Mouse (Mus musculus) erythroblast, embryonic 14.5 days (primary cell): ENCODE measurements around the gene Defb23. TPM values are rescaled to one million over a fixed set of nuclear protein-coding genes. Genes with fewer than 3 reads are reported as not detected.

Experiments
- H3K27me3 ChIP-seq: 2 replicates; pipeline ENCODE4 v1.6.1; 2012; ENCODE audit warnings: inconsistent platforms; ENCODE audit not compliant: control insufficient read depth
- H3K36me3 ChIP-seq: 2 replicates; pipeline ENCODE4 v1.6.1; 2012; ENCODE audit warnings: mild to moderate bottlenecking, inconsistent platforms; ENCODE audit not compliant: control insufficient read depth
- H3K4me1 ChIP-seq: 2 replicates; pipeline ENCODE4 v1.6.1; 2012; ENCODE audit warnings: inconsistent platforms; ENCODE audit not compliant: control insufficient read depth
- H3K4me3 ChIP-seq: replicated peaks from 2 replicates; pipeline ENCODE3; 2012; ENCODE audit warnings: moderate library complexity, mild to moderate bottlenecking, inconsistent platforms
- H3K9me3 ChIP-seq: 2 replicates; pipeline ENCODE4 v1.6.1; 2012; ENCODE audit warnings: low read length, inconsistent platforms, mixed read lengths; ENCODE audit not compliant: control insufficient read depth
- GATA1 ChIP-seq: IDR thresholded peaks from 2 replicates; pipeline ENCODE4 v1.6.1; 2012; ENCODE audit warnings: low read length, inconsistent platforms, mixed read lengths
- TAL1 ChIP-seq: IDR thresholded peaks from 3 replicates; pipeline ENCODE4 v1.6.1; 2012; ENCODE audit warnings: low read length, inconsistent platforms, mixed read lengths
- polyA plus RNA-seq: library from polyadenylated mRNA; stranded (reverse); fragments of >175 nt; gene quantifications from 2 replicates; pipeline ENCODE4 v1.2.3, GENCODE M21; 2012

Gene Defb23
- polyA plus RNA-seq, 1 experiment, result not detected

- peak within 1 kb of the TSS; percentile 90 for H3K4me3 ChIP-seq
- peaks cover 25% of the 10 kb centered on the region for H3K36me3 ChIP-seq
- peaks cover 10% of the 10 kb centered on the region for H3K9me3 ChIP-seq
- H3K4me1 ChIP-seq, result peaks cover 49% of the 10 kb centered on the region
- TF ChIP-seq GATA1 (no peak), TAL1 (no peak)
- no peaks in the 10 kb centered on the region for H3K27me3 ChIP-seq
These were observed 49.1 kb downstream of the Defb23 start, which contains the start of gene 6820408C15Rik for GRCm38 (mm10) chr2:152415287-152415686. TSS of gene 6820408C15Rik (plus strand) at chr2:152415587.

- H3K9me3 ChIP-seq, result peaks cover 7% of the 10 kb centered on the region
These were observed 49.7 kb downstream of the Defb23 start, which contains the start of gene Zcchc3 for GRCm38 (mm10) chr2:152414591-152415165. TSS of gene Zcchc3 (minus strand) at chr2:152415027.

GRCm38 (mm10) chr2:152413765-152414584, 50.4 kb downstream of the Defb23 start:
- TF ChIP-seq GATA1, result no peak
- Histone ChIP-seq H3K27me3 (no peaks in the 10 kb centered on the region), H3K4me1 (peaks cover 56% of the 10 kb centered on the region), H3K36me3 (peaks cover 25% of the 10 kb centered on the region), H3K9me3 (peaks cover 7% of the 10 kb centered on the region), H3K4me3 (peak overlapping the region; percentile 90)

More at GRCm38 (mm10) chr2:152414591-152415165, 49.7 kb downstream of the Defb23 start, which contains the start of gene Zcchc3:
- Histone ChIP-seq H3K4me1 (peaks cover 52% of the 10 kb centered on the region), H3K36me3 (peaks cover 25% of the 10 kb centered on the region), H3K27me3 (no peaks in the 10 kb centered on the region), H3K4me3 (peak within 1 kb of the TSS; percentile 90)
- no peak for TF ChIP-seq GATA1
- no peak for TF ChIP-seq TAL1

- peak overlapping the region; percentile 90 for H3K4me3 ChIP-seq
- H3K36me3 ChIP-seq, result peaks cover 25% of the 10 kb centered on the region
- TF ChIP-seq GATA1, result no peak
- no peak for TF ChIP-seq TAL1
- H3K9me3 ChIP-seq, result peaks cover 7% of the 10 kb centered on the region
- peaks cover 56% of the 10 kb centered on the region for H3K4me1 ChIP-seq
- H3K27me3 ChIP-seq, result no peaks in the 10 kb centered on the region
These were observed 51.2 kb downstream of the Defb23 start for GRCm38 (mm10) chr2:152413158-152413764.

- Histone ChIP-seq H3K27me3 (no peaks in the 10 kb centered on the region), H3K4me1 (peaks cover 56% of the 10 kb centered on the region), H3K9me3 (peaks cover 7% of the 10 kb centered on the region), H3K36me3 (peaks cover 25% of the 10 kb centered on the region), H3K4me3 (peak overlapping the region; percentile 90)
- no peak for TF ChIP-seq TAL1
- no peak for TF ChIP-seq GATA1
These were observed 51.8 kb downstream of the Defb23 start for GRCm38 (mm10) chr2:152412526-152413157.

- peaks cover 7% of the 10 kb centered on the region for H3K9me3 ChIP-seq
- peaks cover 25% of the 10 kb centered on the region for H3K36me3 ChIP-seq
- peak overlapping the region; percentile 42 for H3K4me3 ChIP-seq
- H3K27me3 ChIP-seq, result no peaks in the 10 kb centered on the region
- peaks cover 63% of the 10 kb centered on the region for H3K4me1 ChIP-seq
- TF ChIP-seq GATA1 (no peak), TAL1 (no peak)
These were observed 52.9 kb downstream of the Defb23 start for GRCm38 (mm10) chr2:152411471-152411870.

GRCm38 (mm10) chr2:152410971-152411371, 53.4 kb downstream of the Defb23 start:
- Histone ChIP-seq H3K27me3 (no peaks in the 10 kb centered on the region), H3K9me3 (peaks cover 3% of the 10 kb centered on the region), H3K4me1 (peaks cover 68% of the 10 kb centered on the region), H3K4me3 (peak overlapping the region; percentile 25), H3K36me3 (peaks cover 22% of the 10 kb centered on the region)
- TF ChIP-seq GATA1, result no peak
- no peak for TF ChIP-seq TAL1

DNA sequence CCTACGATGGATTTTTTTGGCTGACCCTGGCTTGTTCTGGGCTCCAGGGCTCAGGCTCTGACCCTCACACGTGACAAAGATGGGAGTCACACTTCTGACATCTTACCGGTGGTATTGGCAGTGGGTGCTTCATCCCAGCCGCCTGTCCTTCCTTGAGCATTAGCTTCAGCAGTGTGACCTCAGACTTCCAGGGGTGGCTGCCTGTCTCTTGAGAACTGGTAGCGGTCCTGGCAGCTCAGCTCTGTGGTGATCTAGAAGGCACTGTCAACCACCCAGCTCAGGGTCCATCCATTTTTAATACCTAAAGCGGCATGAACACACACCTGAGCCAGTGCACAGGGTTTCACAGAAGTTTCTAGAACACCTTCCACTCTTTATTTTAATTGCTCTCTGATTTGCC, 54.6 kb downstream of the Defb23 start:
- TF ChIP-seq TAL1 (no peak), GATA1 (no peak)
- H3K4me3 ChIP-seq, result no peak overlapping the region
- no peaks in the 10 kb centered on the region for H3K27me3 ChIP-seq
- no peaks in the 10 kb centered on the region for H3K9me3 ChIP-seq
- peaks cover 21% of the 10 kb centered on the region for H3K36me3 ChIP-seq
- H3K4me1 ChIP-seq, result peaks cover 70% of the 10 kb centered on the region

Other genes starting within 250 kb of the Defb23 start
- gene Csnk2a1, start 237.8 kb downstream of the Defb23 start, polyA plus RNA-seq, result 0.94 and 1.0 TPM in 2 replicates
- 0.32 and 0.90 TPM in 2 replicates for gene Tbc1d20, start 170.8 kb downstream of the Defb23 start, polyA plus RNA-seq
- gene Rbck1, start 132.0 kb downstream of the Defb23 start, polyA plus RNA-seq, result 16.2 and 20.4 TPM in 2 replicates
- gene Trib3, start 120.6 kb downstream of the Defb23 start, polyA plus RNA-seq, result 1.3 TPM in 2 replicates
- not detected in 2 replicates for gene Nrsn2, start 88.0 kb downstream of the Defb23 start, polyA plus RNA-seq
- 1.4 and 2.3 TPM in 2 replicates for gene Sox12, start 66.6 kb downstream of the Defb23 start, polyA plus RNA-seq
- 0.90 and 1.0 TPM in 2 replicates for gene Zcchc3, start 49.6 kb downstream of the Defb23 start, polyA plus RNA-seq
- gene 6820408C15Rik, start 49.0 kb downstream of the Defb23 start, polyA plus RNA-seq, result not detected in 2 replicates
- gene Defb20, start 12.4 kb upstream of the Defb23 start, polyA plus RNA-seq, result not detected in 2 replicates
- gene Defb22, start 25.5 kb upstream of the Defb23 start, polyA plus RNA-seq, result not detected in 2 replicates
- 0.21 TPM in 1 of 2 replicates, not detected in the other for gene Defb26, start 47.1 kb upstream of the Defb23 start, polyA plus RNA-seq
- gene Defb28, start 53.6 kb upstream of the Defb23 start, polyA plus RNA-seq, result not detected in 2 replicates
- gene Defb29, start 75.5 kb upstream of the Defb23 start, polyA plus RNA-seq, result not detected in 2 replicates
- gene Gm17416, start 104.7 kb upstream of the Defb23 start, polyA plus RNA-seq, result not detected in 2 replicates
- not detected in 2 replicates for gene Defb21, start 108.1 kb upstream of the Defb23 start, polyA plus RNA-seq
- not detected in 2 replicates for gene Defb19, start 115.7 kb upstream of the Defb23 start, polyA plus RNA-seq
- gene Defb45, start 134.8 kb upstream of the Defb23 start, polyA plus RNA-seq, result not detected in 2 replicates
- not detected in 2 replicates for gene Defb36, start 139.7 kb upstream of the Defb23 start, polyA plus RNA-seq
- gene Defb25, start 158.4 kb upstream of the Defb23 start, polyA plus RNA-seq, result not detected in 2 replicates
- not detected in 2 replicates for gene Rem1, start 162.3 kb upstream of the Defb23 start, polyA plus RNA-seq
- 2.1 and 2.4 TPM in 2 replicates for gene H13, start 204.8 kb upstream of the Defb23 start, polyA plus RNA-seq
- gene Mcts2, start 222.4 kb upstream of the Defb23 start, polyA plus RNA-seq, result 0.19 and 0.30 TPM in 2 replicates